Mouse (Mus musculus) midbrain, embryonic 14.5 days (tissue): ENCODE measurements around the gene Atrx. TPM values are rescaled to one million over a fixed set of nuclear protein-coding genes. Genes with fewer than 3 reads are reported as not detected.
A peak's percentile ranks its signal among the peaks of the same experiment; 100 is the strongest.
"Not testable (repeated sequence)": the region's sequence is repeated elsewhere in the genome, so short reads cannot be mapped to it uniquely, and the experiment has no call there.

Experiments used
- ATAC-seq: fragments of 200-750 bp; cut with Nextera tagmentation; 2 replicates; pipeline ENCODE4 v1.8.0; 2017; ENCODE audit warnings: moderate number of reproducible peaks, moderate library complexity; ENCODE audit not compliant: low FRiP score, low TSS enrichment
- DNase-seq: peaks from one replicate; pipeline ENCODE4 v3.0.0-alpha.2; 2015
- H3K27ac ChIP-seq: fragments of 300-500 bp; sonication (generic); replicated peaks from 2 replicates; pipeline ENCODE4 v1.5.1; 2014; ENCODE audit warnings: mild to moderate bottlenecking, low read depth, low read length, moderate library complexity
- H3K27me3 ChIP-seq: fragments of 300-500 bp; sonication (generic); 2 replicates; pipeline ENCODE4 v1.6.1; 2014; ENCODE audit warnings: low read length, control low read depth, mixed read lengths; ENCODE audit not compliant: control insufficient read depth, insufficient read depth
- H3K36me3 ChIP-seq: fragments of 300-500 bp; sonication (generic); 2 replicates; pipeline ENCODE4 v1.6.1; 2014; ENCODE audit warnings: low read length, control low read depth; ENCODE audit not compliant: control insufficient read depth, insufficient read depth
- H3K4me1 ChIP-seq: fragments of 300-500 bp; sonication (generic); 2 replicates; pipeline ENCODE4 v1.6.1; 2014; ENCODE audit warnings: mild to moderate bottlenecking, antibody characterized with exemption, low read length, control low read depth; ENCODE audit not compliant: control insufficient read depth, insufficient read depth
- H3K4me2 ChIP-seq: fragments of 300-500 bp; sonication (generic); 2 replicates; pipeline ENCODE4 v1.6.1; 2014; ENCODE audit warnings: mild to moderate bottlenecking, low read length, moderate library complexity
- H3K4me3 ChIP-seq: fragments of 300-500 bp; sonication (generic); replicated peaks from 2 replicates; pipeline ENCODE4 v1.5.1; 2014; ENCODE audit warnings: low read depth, low read length
- H3K9ac ChIP-seq: fragments of 300-500 bp; sonication (generic); replicated peaks from 2 replicates; pipeline ENCODE4 v1.6.1; 2014; ENCODE audit warnings: mild to moderate bottlenecking, low read length, moderate library complexity
- H3K9me3 ChIP-seq: fragments of 300-500 bp; sonication (generic); 2 replicates; pipeline ENCODE4 v1.6.1; 2016; ENCODE audit warnings: low read length, control low read depth, mixed read lengths; ENCODE audit not compliant: control insufficient read depth
- WGBS: fragments of 180-500 bp; shearing (Covaris S2); extraction: QIAGEN DNeasy Blood & Tissue Kit; methylation state at CpG from one replicate; pipeline ENCODE4 v1.1.7; 2014; 5-methylcytosine and 5-hydroxymethylcytosine counted together
- polyA plus RNA-seq: library from polyadenylated mRNA; unstranded; fragments of >200 nt; fragmentation: Nextera tagmentation; extraction: Ambion mirVana; gene quantifications from 2 replicates; pipeline ENCODE4 v1.2.1, GENCODE M21; 2014

The Atrx gene
- polyA plus RNA-seq = 235 and 271 TPM in 2 replicates

GRCm38 (mm10) chrX:105928861-105929477, at the start of gene Atrx:
TSS of gene Atrx (minus strand) at chrX:105929403.
- peak within 1 kb of the TSS; percentile 89 for H3K9ac ChIP-seq
- 24% methylated on average over 42 of the region's 42 CpGs for WGBS

GRCm38 (mm10) chrX:105957091-105957490, 27.9 kb upstream of the Atrx start:
- not testable (repeated sequence) for H3K9ac ChIP-seq, H3K27me3 ChIP-seq, H3K27ac ChIP-seq, DNase-seq, H3K9me3 ChIP-seq, H3K4me2 ChIP-seq, H3K4me1 ChIP-seq, H3K36me3 ChIP-seq, ATAC-seq, H3K4me3 ChIP-seq
- WGBS = 72% methylated on average over 14 of the region's 14 CpGs

More at GRCm38 (mm10) chrX:105928861-105929477, at the start of gene Atrx:
- peak; percentile 93 for ATAC-seq
- H3K4me3 ChIP-seq = peak within 1 kb of the TSS; percentile 57
- no peaks in the 10 kb centered on the region for H3K9me3 ChIP-seq
- DNase-seq = peak; percentile 86
- H3K36me3 ChIP-seq = no peaks in the 10 kb centered on the region
- H3K27ac ChIP-seq = peak within 1 kb of the TSS; percentile 96
- 0 out of 2 replicates have a peak, but pooled peaks cover 3% of the 10 kb centered on the region for H3K4me1 ChIP-seq
- H3K27me3 ChIP-seq = no peaks in the 10 kb centered on the region
- peak within 1 kb of the TSS; percentile 57 for H3K4me2 ChIP-seq

GRCm38 (mm10) chrX:105953999-105954398, 24.8 kb upstream of the Atrx start:
- Histone ChIP-seq H3K36me3 (no peaks in the 10 kb centered on the region), H3K9me3 (no peaks in the 10 kb centered on the region), H3K9ac (no peak overlapping the region), H3K4me3 (no peak overlapping the region), H3K27me3 (no peaks in the 10 kb centered on the region), H3K4me1 (no peaks in the 10 kb centered on the region), H3K27ac (no peak overlapping the region), H3K4me2 (no peak overlapping the region)
- ATAC-seq = no peak
- 87% methylated on average over 2 of the region's 2 CpGs for WGBS
- no peak for DNase-seq

GRCm38 (mm10) chrX:105946357-105946756, 17.2 kb upstream of the Atrx start:
- H3K4me3 ChIP-seq = no peak overlapping the region
- 68% methylated on average over 1 of the region's 1 CpGs for WGBS
- DNase-seq (no peak), ATAC-seq (no peak)
- H3K4me1 ChIP-seq = no peaks in the 10 kb centered on the region
- H3K27ac ChIP-seq = no peak overlapping the region
- no peak overlapping the region for H3K4me2 ChIP-seq
- H3K36me3 ChIP-seq = no peaks in the 10 kb centered on the region
- H3K9me3 ChIP-seq = no peaks in the 10 kb centered on the region
- H3K9ac ChIP-seq = no peak overlapping the region
- no peaks in the 10 kb centered on the region for H3K27me3 ChIP-seq

- Histone ChIP-seq H3K4me2 (no peak overlapping the region), H3K27ac (no peak overlapping the region), H3K36me3 (no peaks in the 10 kb centered on the region), H3K9me3 (no peaks in the 10 kb centered on the region), H3K27me3 (no peaks in the 10 kb centered on the region), H3K4me1 (no peaks in the 10 kb centered on the region), H3K4me3 (no peak overlapping the region), H3K9ac (no peak overlapping the region)
- ATAC-seq = no peak
- 87% methylated on average over 7 of the region's 7 CpGs for WGBS
- DNase-seq = no peak
Observed at GRCm38 (mm10) chrX:105939245-105939644, 10.0 kb upstream of the Atrx start.

GRCm38 (mm10) chrX:105937736-105938135, 8.5 kb upstream of the Atrx start:
- H3K36me3 ChIP-seq = no peaks in the 10 kb centered on the region
- WGBS = 64% methylated on average over 2 of the region's 2 CpGs
- H3K27ac ChIP-seq = no peak overlapping the region
- no peaks in the 10 kb centered on the region for H3K27me3 ChIP-seq
- H3K4me2 ChIP-seq = no peak overlapping the region
- no peaks in the 10 kb centered on the region for H3K9me3 ChIP-seq
- H3K4me3 ChIP-seq = no peak overlapping the region
- no peak for ATAC-seq
- no peak overlapping the region for H3K9ac ChIP-seq
- no peak for DNase-seq
- H3K4me1 ChIP-seq = no peaks in the 10 kb centered on the region

GRCm38 (mm10) chrX:105934341-105934740, 5.1 kb upstream of the Atrx start:
- no peak for ATAC-seq
- Histone ChIP-seq H3K27me3 (no peaks in the 10 kb centered on the region), H3K4me3 (no peak overlapping the region), H3K9ac (no peak overlapping the region), H3K4me1 (no peaks in the 10 kb centered on the region), H3K36me3 (no peaks in the 10 kb centered on the region), H3K9me3 (no peaks in the 10 kb centered on the region), H3K27ac (no peak overlapping the region), H3K4me2 (no peak overlapping the region)
- 68% methylated on average over 5 of the region's 5 CpGs for WGBS
- no peak for DNase-seq

GRCm38 (mm10) chrX:105929478-105930038, 355 bp upstream of the Atrx start:
- H3K4me1 ChIP-seq = 0 out of 2 replicates have a peak, but pooled peaks cover 3% of the 10 kb centered on the region
- no peaks in the 10 kb centered on the region for H3K36me3 ChIP-seq
- no peaks in the 10 kb centered on the region for H3K9me3 ChIP-seq
- H3K4me2 ChIP-seq = peak overlapping the region; percentile 45
- H3K4me3 ChIP-seq = peak overlapping the region; percentile 57
- DNase-seq = peak; percentile 19
- WGBS = 44% methylated on average over 8 of the region's 8 CpGs
- H3K27ac ChIP-seq = peak overlapping the region; percentile 96
- ATAC-seq = peak; percentile 40
- H3K27me3 ChIP-seq = no peaks in the 10 kb centered on the region
- no peak overlapping the region for H3K9ac ChIP-seq
